Mouse (Mus musculus) gonadal fat pad, adult 2 months (tissue): ENCODE results near the gene Gm45799. TPM values are rescaled to one million over a fixed set of nuclear protein-coding genes. Genes with fewer than 3 reads are reported as not detected.

Experiments used
- DNase-seq: peaks from one replicate; pipeline ENCODE4 v3.0.0-alpha.2; 2012; ENCODE audit warnings: low read depth
- polyA plus RNA-seq: library from polyadenylated mRNA; depleted of rRNA; stranded (reverse); fragments of >200 nt; gene quantifications from 2 replicates; pipeline ENCODE4 v1.2.3, GENCODE M21; 2012; rRNA removed

The Gm45799 gene
- polyA plus RNA-seq, 1 experiment = 194 TPM

- DNase-seq = no peak
Measured at GRCm38 (mm10) chr7:105640894-105641255, 523 bp downstream of the Gm45799 start.

GRCm38 (mm10) chr7:105641936-105642335 is 1.6 kb downstream of the Gm45799 start:
- no peak for DNase-seq

DNA sequence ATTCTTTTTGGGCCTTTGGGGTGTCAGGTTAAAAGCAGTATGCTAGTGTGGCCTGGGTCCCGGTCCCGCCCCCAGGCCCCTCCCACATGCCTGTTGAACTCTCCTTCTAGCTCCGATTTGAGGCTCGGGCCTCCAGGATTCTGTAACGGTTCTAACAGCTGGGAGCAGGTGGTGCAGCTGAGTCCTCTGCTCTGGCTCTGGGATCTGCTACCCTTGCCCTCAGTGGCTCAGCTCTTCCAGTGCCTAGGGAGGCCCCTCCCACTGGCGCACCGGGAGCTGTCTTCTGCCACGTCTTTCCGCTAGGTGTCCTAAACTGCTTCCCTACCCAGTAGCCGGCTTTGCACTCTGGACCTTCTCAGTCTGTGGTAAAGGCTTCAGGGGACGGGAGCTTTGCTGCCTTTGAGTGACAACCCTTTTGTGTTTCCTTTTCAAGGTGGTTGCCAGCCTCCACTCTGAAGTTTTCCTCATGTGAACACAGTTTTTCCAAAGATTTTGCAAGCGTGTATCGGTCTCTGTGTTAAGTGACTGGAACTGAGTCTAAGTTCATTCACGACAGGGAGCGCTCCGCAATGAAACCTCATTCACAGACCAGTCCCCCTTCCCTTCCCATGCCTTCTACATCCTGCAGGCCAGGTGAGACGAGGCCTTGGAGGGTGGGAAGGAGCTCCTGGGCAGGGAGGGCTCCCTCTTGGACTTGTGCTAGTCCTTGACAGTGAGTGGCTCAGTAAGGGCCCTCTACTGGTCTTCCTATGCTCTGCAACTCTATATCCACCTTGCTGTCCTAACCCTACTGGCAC is 10.5 kb downstream of the Gm45799 start, which contains the start of gene Dnhd1:
Gene Dnhd1 (plus strand): TSS at position 189 of the 797 bp plus-strand sequence.
- no peak for DNase-seq

GRCm38 (mm10) chr7:105685541-105686197 is 45.3 kb downstream of the Gm45799 start:
- no peak for DNase-seq

DNA sequence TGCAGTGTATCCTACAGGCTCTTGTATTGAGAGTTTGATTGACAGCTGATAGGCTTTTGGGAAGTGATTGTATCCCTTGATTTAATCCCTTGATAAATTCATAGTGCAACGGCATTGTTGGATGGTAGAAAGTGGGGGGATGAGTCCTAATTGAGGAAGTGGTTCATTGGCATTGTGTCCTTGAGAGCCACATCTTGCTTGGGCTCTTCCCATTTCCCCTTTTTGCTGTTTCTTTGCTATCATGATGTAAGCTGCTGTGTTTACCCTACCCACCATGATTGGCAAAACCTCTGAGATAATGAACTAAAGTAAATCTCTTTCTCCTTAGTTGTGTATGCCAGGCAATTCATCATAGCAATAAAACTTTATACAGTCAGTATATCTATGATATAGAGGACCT is 50.5 kb downstream of the Gm45799 start:
- no peak for DNase-seq

GRCm38 (mm10) chr7:105703184-105703583 is 62.8 kb downstream of the Gm45799 start:
- DNase-seq = no peak

DNA sequence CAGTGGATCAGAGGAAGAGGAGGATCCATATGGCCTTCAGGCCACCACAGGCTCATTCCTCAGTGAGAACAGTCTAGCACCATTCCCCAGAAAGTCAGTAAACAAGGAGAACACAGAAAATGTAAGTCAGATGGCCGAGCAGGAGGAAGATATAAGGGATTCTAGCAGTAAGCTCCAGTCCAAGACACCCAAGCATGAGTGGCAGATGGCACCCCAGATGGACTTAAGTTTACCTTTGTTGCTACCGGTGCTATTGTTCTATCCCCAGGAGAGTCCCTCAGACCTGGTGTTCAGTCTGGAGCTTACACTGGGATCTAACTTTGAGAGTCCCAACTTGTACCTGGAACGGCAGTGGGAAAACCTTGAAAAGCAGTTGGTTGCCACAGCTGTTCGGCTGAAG is 63.5 kb downstream of the Gm45799 start:
- DNase-seq = no peak

DNA sequence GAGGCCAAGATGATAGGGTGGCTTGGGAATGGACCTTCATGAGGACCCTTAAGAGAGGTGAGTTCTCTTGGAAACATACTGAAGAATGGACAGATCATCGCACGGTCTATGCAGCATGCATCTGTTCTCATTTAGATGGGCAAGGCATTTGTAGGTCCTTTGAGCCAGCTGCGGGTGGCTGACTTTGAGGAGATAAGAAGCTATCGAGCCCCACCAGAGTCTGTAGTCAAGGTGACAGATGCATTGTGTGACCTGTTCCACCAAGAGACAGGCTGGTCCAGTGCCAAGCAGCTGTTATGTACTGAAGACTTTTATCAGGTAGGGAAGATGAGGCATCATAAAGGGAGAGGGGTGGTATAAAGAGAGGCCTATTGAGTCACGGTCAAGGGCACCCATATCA is 68.4 kb downstream of the Gm45799 start:
- DNase-seq = no peak

DNA sequence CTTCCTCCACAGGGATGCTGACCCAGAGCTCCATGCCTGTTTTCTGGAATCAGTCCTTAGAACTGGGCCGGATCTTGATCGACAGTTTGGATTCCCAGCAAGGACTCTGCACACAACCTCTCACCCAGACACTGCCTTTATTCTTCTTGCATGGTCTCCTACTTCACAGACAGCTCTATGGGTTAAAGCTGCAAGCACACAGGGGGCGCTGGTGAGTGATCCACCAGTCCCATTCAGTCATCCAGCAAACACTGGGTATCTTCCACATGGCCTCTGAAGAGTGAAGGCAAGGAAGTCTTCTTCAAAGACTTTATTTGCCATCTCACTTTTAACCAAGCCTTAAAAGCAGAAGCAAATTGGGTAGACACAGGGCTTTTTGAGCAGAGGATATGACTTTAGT is 75.0 kb downstream of the Gm45799 start:
- no peak for DNase-seq

DNA sequence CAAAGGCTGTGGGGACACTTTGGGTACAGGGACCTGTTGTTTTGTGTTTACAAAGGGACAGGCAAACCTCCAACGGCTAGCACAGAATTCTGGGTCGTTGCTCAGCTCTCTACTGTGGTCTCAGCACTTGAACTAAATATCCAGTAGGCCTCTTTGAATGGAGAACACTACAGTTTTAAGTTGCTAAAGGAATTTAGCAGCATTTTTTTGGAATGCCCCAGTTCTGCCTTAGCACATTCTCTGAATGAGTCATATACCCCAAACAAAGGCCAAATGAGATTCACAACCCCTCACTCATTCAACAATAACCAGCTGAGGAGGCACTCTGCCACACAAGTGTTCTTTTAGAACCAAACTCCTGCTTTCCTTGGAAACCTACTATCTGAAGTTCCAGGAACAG is 81.6 kb downstream of the Gm45799 start:
- no peak for DNase-seq

DNA sequence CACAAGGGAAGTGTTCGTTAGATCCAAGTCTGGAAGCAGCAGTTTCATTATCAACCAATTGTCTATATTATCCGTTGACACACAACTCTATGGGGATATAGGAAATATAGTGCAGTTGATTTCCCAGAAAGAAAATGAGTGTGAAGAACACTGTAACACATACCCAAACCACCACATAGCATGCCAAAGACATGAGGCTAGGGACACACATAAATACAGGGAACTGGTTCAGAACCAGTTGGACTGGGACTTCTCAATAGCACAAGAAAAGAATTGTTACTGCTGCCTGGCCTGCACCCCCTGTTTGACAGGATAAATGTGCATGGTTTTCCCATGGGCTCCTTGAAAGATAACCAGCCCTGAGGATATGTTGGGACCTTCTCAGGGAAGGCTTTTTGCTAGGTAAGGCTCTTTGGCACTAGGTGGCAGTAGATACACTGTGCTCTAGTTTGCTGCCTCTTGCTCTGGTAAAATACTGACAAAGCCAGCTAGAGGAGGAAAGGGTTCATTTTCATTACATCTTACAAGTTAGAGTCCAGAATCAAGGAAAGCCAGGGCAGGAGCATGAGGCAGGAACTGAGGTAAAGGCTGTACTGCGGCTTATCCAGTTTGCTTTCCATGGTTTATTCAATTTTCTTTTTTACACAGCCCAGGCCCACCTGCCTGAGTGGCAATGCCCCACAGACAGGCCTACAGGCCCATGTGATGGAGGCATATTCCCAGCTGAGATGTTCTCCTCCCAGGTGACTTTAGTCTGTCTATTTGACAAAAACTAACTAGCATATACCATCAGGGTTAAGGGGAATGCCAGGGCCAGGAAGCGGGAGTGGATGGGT is 86.0 kb downstream of the Gm45799 start:
- no peak for DNase-seq

DNA sequence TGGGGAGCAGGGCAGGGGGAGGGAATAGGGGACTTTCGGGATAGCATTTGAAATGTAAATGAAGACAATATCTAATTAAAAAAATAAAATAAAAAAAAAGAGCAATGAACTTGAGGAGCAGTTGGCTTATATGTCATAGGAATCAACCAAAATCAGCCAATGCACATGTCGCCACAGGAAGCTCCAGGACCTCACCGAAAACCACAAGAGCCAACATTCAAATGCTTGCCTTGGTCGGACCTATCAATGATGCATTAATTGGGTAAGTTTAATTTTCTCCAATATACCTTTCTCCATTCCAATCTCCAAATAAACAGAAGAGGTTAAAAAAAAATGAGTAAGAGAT is 86.6 kb downstream of the Gm45799 start:
- DNase-seq = no peak

DNA sequence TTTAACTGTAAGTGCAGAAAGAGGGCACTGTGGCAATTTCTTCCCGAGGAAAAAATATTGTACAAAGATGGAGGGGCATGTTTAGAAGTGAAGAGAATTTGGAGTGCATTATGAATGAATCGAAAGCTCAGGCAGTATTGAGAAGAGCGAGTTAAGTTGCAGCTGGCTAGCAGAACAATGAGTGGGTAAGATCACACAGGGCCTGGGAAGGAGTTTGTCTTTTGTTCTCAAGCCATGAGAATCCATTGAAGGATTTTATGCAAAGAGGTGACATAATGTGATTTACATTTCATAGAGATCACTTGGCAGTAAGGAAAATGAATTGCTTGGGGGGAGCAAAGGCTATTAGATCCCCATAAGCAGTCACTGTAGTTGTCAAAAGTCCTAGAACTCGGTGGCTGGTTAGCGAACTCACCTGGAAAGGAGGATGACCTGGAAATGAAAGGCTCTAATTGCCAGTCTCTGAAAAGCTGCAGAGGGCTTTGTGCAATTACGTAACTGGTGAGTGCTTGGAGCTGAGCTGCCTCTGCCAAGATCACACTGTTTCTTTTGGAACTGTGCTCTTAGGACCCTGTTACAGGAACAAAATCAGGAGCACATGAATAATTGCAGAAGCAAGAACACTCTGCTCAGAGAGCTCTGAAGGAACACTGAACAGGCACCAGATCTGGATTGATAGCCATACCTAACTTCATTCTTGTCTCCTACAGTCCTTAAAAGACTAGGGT is 88.5 kb downstream of the Gm45799 start:
- no peak for DNase-seq

DNA sequence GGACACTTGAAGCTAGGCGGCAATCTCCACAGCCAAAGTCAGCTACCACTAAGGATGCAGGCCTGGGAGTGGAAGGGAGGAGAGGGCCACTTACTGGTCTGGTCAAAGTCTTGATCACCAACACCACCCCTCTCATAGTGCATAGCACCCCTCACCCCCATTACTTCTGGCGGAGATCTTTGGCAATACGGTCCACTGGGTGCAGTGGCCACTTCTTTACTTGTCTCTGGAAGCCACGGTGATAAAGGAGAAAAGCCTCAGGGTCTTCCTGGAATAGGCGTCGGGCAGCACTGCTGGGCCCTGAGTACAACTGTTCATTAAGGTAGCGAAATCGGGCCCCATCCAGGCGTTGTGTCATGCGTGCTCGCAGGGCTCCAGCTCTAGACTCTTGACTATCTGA is 93.5 kb downstream of the Gm45799 start:
- no peak for DNase-seq

Other genes starting within 250 kb of the Gm45799 start
- gene Fam160a2, start 240.5 kb upstream of the Gm45799 start, polyA plus RNA-seq = 49.3 and 50.2 TPM in 2 replicates
- 0.55 and 0.91 TPM in 2 replicates for gene Cnga4, start 236.0 kb upstream of the Gm45799 start, polyA plus RNA-seq
- gene Cckbr, start 214.8 kb upstream of the Gm45799 start, polyA plus RNA-seq = 0.42 and 1.2 TPM in 2 replicates
- 136 and 260 TPM in 2 replicates for gene Cavin3, start 158.3 kb upstream of the Gm45799 start, polyA plus RNA-seq
- gene Smpd1, start 86.2 kb upstream of the Gm45799 start, polyA plus RNA-seq = 70.7 and 84.7 TPM in 2 replicates
- 22.7 and 22.8 TPM in 2 replicates for gene Apbb1, start 58.9 kb upstream of the Gm45799 start, polyA plus RNA-seq
- gene Hpx, start 40.4 kb upstream of the Gm45799 start, polyA plus RNA-seq = 1.7 and 5.6 TPM in 2 replicates
- gene Trim3, start 7.0 kb upstream of the Gm45799 start, polyA plus RNA-seq = 52.2 and 52.6 TPM in 2 replicates
- 131 and 158 TPM in 2 replicates for gene Timm10b, start 496 bp upstream of the Gm45799 start, polyA plus RNA-seq
- gene Arfip2, start 136 bp upstream of the Gm45799 start, polyA plus RNA-seq = 76.7 and 83.7 TPM in 2 replicates
- gene Dnhd1, start 10.3 kb downstream of the Gm45799 start, polyA plus RNA-seq = 2.8 and 3.3 TPM in 2 replicates
- gene Ilk, start 96.0 kb downstream of the Gm45799 start, polyA plus RNA-seq = 233 and 256 TPM in 2 replicates
- gene Rrp8, start 96.8 kb downstream of the Gm45799 start, polyA plus RNA-seq = 13.1 and 14.3 TPM in 2 replicates
- gene Taf10, start 103.8 kb downstream of the Gm45799 start, polyA plus RNA-seq = 426 and 440 TPM in 2 replicates
- 122 and 170 TPM in 2 replicates for gene Tpp1, start 111.7 kb downstream of the Gm45799 start, polyA plus RNA-seq
- gene Dchs1, start 147.1 kb downstream of the Gm45799 start, polyA plus RNA-seq = 5.8 and 7.3 TPM in 2 replicates
- gene Mrpl17, start 170.5 kb downstream of the Gm45799 start, polyA plus RNA-seq = 306 and 351 TPM in 2 replicates